Mouse (Mus musculus): ENCODE measurements around the gene Irak1.

Irak1 gene

GRCm38 (mm10) chrX:73966248-73967176 lies 57.2 kb downstream of the Irak1 start, which contains the start of gene Hcfc1:
Gene Hcfc1, minus strand, starts transcription at chrX:73966357.
- peak; percentile 76 for DNase-seq (ENCODE audit: low read depth, low spot score)

GRCm38 (mm10) chrX:73965307-73965706 lies 58.4 kb downstream of the Irak1 start:
- no peak for DNase-seq (ENCODE audit: low read depth, low spot score)

- DNase-seq (ENCODE audit: low read depth, low spot score) = no peak
These were observed 59.4 kb downstream of the Irak1 start for GRCm38 (mm10) chrX:73964363-73964762.

Data from retina, adult 2 months (tissue).